Mouse (Mus musculus) forebrain, embryonic 11.5 days (tissue): ENCODE measurements around the gene Fcrla. TPM values are rescaled to one million over a fixed set of nuclear protein-coding genes. Genes with fewer than 3 reads are reported as not detected.
A peak's percentile ranks its signal among the peaks of the same experiment; 100 is the strongest.

Experiments used
- ATAC-seq: fragments of 200-750 bp; cut with Nextera tagmentation; replicated peaks from 2 replicates; pipeline ENCODE4 v1.8.0; 2017; ENCODE audit warnings: moderate TSS enrichment; ENCODE audit not compliant: low FRiP score
- DNase-seq: peaks from one replicate; pipeline ENCODE4 v3.0.0-alpha.2; 2017; ENCODE audit warnings: low spot score
- H3K27ac ChIP-seq: fragments of 300-500 bp; sonication (generic); 2 replicates; pipeline ENCODE4 v1.5.1; 2014; ENCODE audit warnings: low read depth, low read length
- H3K27me3 ChIP-seq: fragments of 300-500 bp; sonication (generic); 2 replicates; pipeline ENCODE4 v1.6.1; 2014; ENCODE audit warnings: mild to moderate bottlenecking, low read length, mixed read lengths; ENCODE audit not compliant: control insufficient read depth, insufficient read depth
- H3K36me3 ChIP-seq: fragments of 300-500 bp; sonication (generic); 2 replicates; pipeline ENCODE4 v1.6.1; 2014; ENCODE audit warnings: mild to moderate bottlenecking, low read length, moderate library complexity, mixed read lengths; ENCODE audit not compliant: control insufficient read depth, insufficient read depth
- H3K4me1 ChIP-seq: fragments of 300-500 bp; sonication (generic); replicated peaks from 2 replicates; pipeline ENCODE4 v1.6.1; 2014; ENCODE audit warnings: low read length, mixed read lengths; ENCODE audit not compliant: control insufficient read depth, insufficient read depth
- H3K4me2 ChIP-seq: fragments of 300-500 bp; sonication (generic); 2 replicates; pipeline ENCODE4 v1.6.1; 2014; ENCODE audit warnings: low read depth, mild to moderate bottlenecking, low read length, moderate library complexity, mixed read lengths; ENCODE audit not compliant: severe bottlenecking
- H3K4me3 ChIP-seq: fragments of 300-500 bp; sonication (generic); 2 replicates; pipeline ENCODE4 v1.5.1; 2014; ENCODE audit warnings: low read depth, low read length
- H3K9ac ChIP-seq: fragments of 300-500 bp; sonication (generic); 2 replicates; pipeline ENCODE4 v1.6.1; 2014; ENCODE audit warnings: low read length
- H3K9me3 ChIP-seq: fragments of 300-500 bp; sonication (generic); 2 replicates; pipeline ENCODE4 v1.6.1; 2016; ENCODE audit warnings: low read length, mixed read lengths; ENCODE audit not compliant: control insufficient read depth
- WGBS: fragments of 180-500 bp; shearing (Covaris S2); extraction: QIAGEN DNeasy Blood & Tissue Kit; methylation state at CpG from one replicate; pipeline ENCODE4 v1.1.7; 2014; 5-methylcytosine and 5-hydroxymethylcytosine counted together
- polyA plus RNA-seq: library from polyadenylated mRNA; unstranded; fragments of >200 nt; fragmentation: Nextera tagmentation; extraction: Ambion mirVana; gene quantifications from 2 replicates; pipeline ENCODE4 v1.2.1, GENCODE M21; 2014

Fcrla gene
- polyA plus RNA-seq, 1 experiment from 2014 or later: not detected

- ATAC-seq: no peak
- Histone ChIP-seq H3K27ac (no peak overlapping the region), H3K4me3 (no peak overlapping the region), H3K4me1 (no peaks in the 10 kb centered on the region), H3K27me3 (no peaks in the 10 kb centered on the region), H3K4me2 (no peak overlapping the region), H3K36me3 (no peaks in the 10 kb centered on the region), H3K9me3 (no peaks in the 10 kb centered on the region), H3K9ac (no peak overlapping the region)
- 90% methylated on average over 6 of the region's 6 CpGs for WGBS
- no peak for DNase-seq
Measured at GRCm38 (mm10) chr1:170871402-170871801, 56.0 kb downstream of the Fcrla start.

GRCm38 (mm10) chr1:170868905-170869283 is 58.5 kb downstream of the Fcrla start:
- 20% methylated on average over 14 of the region's 14 CpGs for WGBS

GRCm38 (mm10) chr1:170868107-170868904 is 59.1 kb downstream of the Fcrla start:
- Histone ChIP-seq H3K4me2 (peak overlapping the region; percentile 76), H3K4me3 (peak overlapping the region; percentile 84), H3K9ac (peak overlapping the region; percentile 60), H3K27me3 (no peaks in the 10 kb centered on the region), H3K36me3 (no peaks in the 10 kb centered on the region), H3K27ac (no peak overlapping the region), H3K9me3 (no peaks in the 10 kb centered on the region), H3K4me1 (no peaks in the 10 kb centered on the region)
- peak; percentile 81 for DNase-seq
- under 1% methylated on average over 33 of the region's 33 CpGs for WGBS
- ATAC-seq: peak; percentile 82

More at GRCm38 (mm10) chr1:170868905-170869283, 58.5 kb downstream of the Fcrla start:
- Histone ChIP-seq H3K4me2 (peak overlapping the region; percentile 76), H3K9ac (peak overlapping the region; percentile 60), H3K27me3 (no peaks in the 10 kb centered on the region), H3K27ac (no peak overlapping the region), H3K4me1 (no peaks in the 10 kb centered on the region), H3K9me3 (no peaks in the 10 kb centered on the region), H3K36me3 (no peaks in the 10 kb centered on the region), H3K4me3 (peak overlapping the region; percentile 84)
- DNase-seq (no peak), ATAC-seq (peak; percentile 28; the same call in 1 of the 2 replicates)

- ATAC-seq (peak; percentile 77), DNase-seq (peak; percentile 96)
- no peaks in the 10 kb centered on the region for H3K27me3 ChIP-seq
- 0 out of 2 replicates have a peak within 1 kb of the TSS, but pooled peaks have one; percentile 18 for H3K27ac ChIP-seq
- no peaks in the 10 kb centered on the region for H3K9me3 ChIP-seq
- peak within 1 kb of the TSS; percentile 76 for H3K4me2 ChIP-seq
- WGBS: under 1% methylated on average over 25 of the region's 25 CpGs
- H3K36me3 ChIP-seq: no peaks in the 10 kb centered on the region
- peak within 1 kb of the TSS; percentile 84 for H3K4me3 ChIP-seq
- no peaks in the 10 kb centered on the region for H3K4me1 ChIP-seq
- H3K9ac ChIP-seq: peak within 1 kb of the TSS; percentile 75
Measured at GRCm38 (mm10) chr1:170867691-170868105, 59.7 kb downstream of the Fcrla start, which contains the start of gene Atf6. Atf6 (minus strand) TSS chr1:170867771.

Other genes starting within 250 kb of the Fcrla start
- 8.9 and 9.8 TPM in 2 replicates for gene Atf6, start 59.8 kb downstream of the Fcrla start, polyA plus RNA-seq
- 0.37 TPM in 1 of 2 replicates, not detected in the other for gene Gm26620, start 42.5 kb downstream of the Fcrla start, polyA plus RNA-seq
- 28.7 and 29.3 TPM in 2 replicates for gene Dusp12, start 42.0 kb downstream of the Fcrla start, polyA plus RNA-seq
- not detected in 2 replicates for gene Fcrlb, start 14.6 kb downstream of the Fcrla start, polyA plus RNA-seq
- gene Fcgr2b, start 49.0 kb upstream of the Fcrla start, polyA plus RNA-seq: 0.31 TPM in 1 of 2 replicates, not detected in the other
- 0.21 and 0.35 TPM in 2 replicates for gene Fcgr4, start 91.3 kb upstream of the Fcrla start, polyA plus RNA-seq
- gene Fcgr3, start 137.4 kb upstream of the Fcrla start, polyA plus RNA-seq: 4.3 TPM in 2 replicates
- gene Cfap126, start 186.3 kb upstream of the Fcrla start, polyA plus RNA-seq: 1.5 and 2.9 TPM in 2 replicates
- 272 and 277 TPM in 2 replicates for gene Sdhc, start 223.0 kb upstream of the Fcrla start, polyA plus RNA-seq
- gene Mpz, start 223.1 kb upstream of the Fcrla start, polyA plus RNA-seq: 0.13 TPM in 1 of 2 replicates, not detected in the other